Mouse (Mus musculus) megakaryocyte-erythroid progenitor cell, adult 5-6 weeks (primary cell): ENCODE data around the gene Zc3h18. TPM values are rescaled to one million over a fixed set of nuclear protein-coding genes. Genes with fewer than 3 reads are reported as not detected.

ENCODE experiments used
- ATAC-seq: replicated peaks from 2 replicates; pipeline ENCODE4 v1.8.0; 2016; ENCODE audit warnings: mild to moderate bottlenecking, inconsistent platforms; ENCODE audit not compliant: severe bottlenecking, poor library complexity, low FRiP score, low TSS enrichment
- total RNA-seq, 2 experiments: library from RNA; stranded (forward) in 1 of 2; stranded (reverse) in 1 of 2; fragments of 200-1000, 215-1000 nt in 1 of 2; fragments of >200 nt in 1 of 2; fragmentation: Nextera tagmentation in 1 of 2; gene quantifications; 2 replicates each; pipeline ENCODE4 v1.2.3; 2014 to 2017

Gene Zc3h18
- total RNA-seq, 2 experiments from 2014 or later, result 77.5 to 93.2 TPM

DNA sequence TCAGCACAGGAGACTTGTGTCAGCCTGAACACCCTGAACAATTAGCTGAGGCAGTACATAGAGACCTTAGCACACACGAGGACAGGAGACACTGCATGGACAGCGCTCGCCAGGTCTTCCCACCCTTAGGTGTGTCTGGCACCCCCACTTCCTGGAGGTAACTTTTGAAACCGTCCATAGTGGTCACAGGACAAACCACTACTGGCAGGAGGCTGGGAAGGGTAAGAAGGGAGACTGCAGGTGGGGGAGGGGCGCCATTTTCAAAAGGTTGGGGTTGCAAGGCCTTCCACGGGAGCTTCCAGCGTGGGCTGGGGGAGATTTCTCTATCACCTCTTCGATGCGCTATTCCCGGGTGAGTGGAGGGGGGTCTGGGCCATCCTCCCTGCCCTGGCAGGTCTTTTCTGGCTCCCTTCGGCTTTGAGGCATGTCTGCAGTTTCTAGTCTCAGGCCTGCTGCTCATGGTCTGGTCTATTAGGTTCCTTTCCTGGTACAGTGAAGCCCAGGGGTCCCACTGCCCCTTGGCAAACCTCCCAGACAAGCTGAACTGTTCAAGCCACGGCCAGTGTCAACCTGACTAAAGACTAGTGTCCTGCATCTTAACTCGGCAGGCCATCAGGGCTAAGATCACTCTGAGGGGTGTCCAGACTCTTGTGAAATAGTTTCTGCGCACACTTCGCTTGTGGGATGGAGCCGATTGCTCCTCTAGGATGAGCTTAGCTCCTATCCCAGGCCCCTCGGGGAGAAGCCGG, 55.5 kb downstream of the Zc3h18 start:
- ATAC-seq, result no peak

DNA sequence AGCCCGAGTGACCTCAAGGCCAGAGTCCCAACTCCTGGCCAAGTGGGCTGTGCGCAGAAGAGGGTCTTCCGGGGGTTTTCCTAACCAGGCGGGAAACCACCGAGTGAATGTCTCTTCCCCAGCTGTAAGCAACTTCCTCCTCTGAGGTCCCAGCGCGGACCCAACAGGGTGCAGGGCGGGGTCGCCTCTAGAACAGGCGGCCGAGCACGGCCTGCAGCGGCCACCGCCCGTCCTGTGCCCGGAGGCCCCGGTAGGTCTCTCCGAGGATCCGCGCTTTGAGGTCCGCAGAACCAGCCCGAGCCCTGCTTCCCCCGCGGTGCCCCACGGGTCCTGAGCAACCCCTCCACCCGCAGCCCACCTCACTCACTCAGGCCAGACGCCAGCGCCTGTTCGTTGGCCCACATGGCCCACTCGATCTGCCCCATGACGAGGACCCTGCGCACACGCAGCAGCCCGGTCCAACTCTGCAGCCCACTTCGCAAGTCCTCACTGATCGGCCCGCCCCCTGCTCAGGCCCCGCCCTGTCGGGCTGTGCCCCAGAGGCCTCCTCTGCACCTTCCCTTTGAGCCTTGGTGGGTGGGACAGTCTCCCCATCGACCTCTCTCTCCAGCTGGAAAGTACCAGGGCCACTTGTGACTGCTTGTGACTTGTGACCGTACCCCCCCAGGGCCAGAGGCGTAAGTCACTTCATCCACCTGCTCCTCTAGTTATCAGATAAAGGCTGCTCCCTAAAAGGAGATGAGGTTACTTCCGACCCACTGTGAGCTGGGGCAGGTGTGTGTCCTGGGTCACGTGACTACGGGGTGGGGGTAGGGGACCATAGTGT, 56.2 kb downstream of the Zc3h18 start, which contains the start of gene Cyba:
TSS of gene Cyba (minus strand) at position 488 of the 826 bp plus-strand sequence.
- ATAC-seq, result peak; percentile 73

GRCm38 (mm10) chr8:122433269-122433905, 57.0 kb downstream of the Zc3h18 start:
- ATAC-seq, result peak; percentile 22; the same call in 1 of the 2 replicates

- ATAC-seq, result no peak
Observed at GRCm38 (mm10) chr8:122435375-122435774, 59.0 kb downstream of the Zc3h18 start.

DNA sequence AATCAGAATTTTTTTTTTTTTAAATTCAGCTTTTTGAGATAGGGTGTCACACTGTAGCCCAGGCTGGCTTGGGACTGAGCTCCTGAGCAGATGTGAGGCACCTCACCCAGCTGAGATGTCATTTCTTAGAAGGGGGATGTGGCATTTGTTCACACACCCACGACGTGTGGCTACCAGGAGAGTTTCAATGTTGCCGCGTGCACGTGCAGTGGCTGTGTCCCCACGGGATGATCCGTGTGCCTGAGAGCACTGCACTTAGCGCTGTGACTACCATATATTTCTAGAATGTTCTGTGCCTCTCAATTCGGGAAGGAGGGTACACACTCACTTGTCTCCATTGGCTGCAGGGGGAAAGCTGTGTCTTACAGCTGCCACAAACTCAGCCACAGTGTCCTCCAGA, 59.7 kb downstream of the Zc3h18 start:
- no peak for ATAC-seq

DNA sequence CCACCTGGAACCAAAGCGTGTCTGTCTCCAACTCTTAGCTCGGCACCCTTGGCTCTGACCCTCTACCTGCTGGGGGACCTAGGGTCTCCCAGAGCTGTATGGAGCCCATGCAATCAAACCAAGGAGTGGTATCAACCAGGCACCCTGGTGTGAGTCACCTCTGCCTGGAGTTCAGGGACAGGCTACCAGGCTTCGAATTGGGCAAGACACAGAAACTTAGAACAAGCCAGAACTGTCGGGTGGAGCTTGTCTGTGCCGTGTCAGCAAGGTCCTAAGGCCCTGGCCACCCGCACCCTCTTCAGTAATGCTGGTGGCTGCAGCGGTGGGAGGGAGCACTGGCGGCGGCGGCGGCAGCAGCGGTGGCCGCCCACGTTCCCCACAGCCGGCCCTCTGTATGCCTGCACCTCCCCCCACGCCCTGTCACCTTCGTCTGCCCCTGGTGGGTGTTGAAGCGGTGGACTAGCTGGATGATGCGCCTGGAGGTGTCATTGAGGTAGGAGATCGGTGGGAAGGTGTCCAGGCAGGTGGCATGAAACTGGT, 60.2 kb downstream of the Zc3h18 start:
- no peak for ATAC-seq

DNA sequence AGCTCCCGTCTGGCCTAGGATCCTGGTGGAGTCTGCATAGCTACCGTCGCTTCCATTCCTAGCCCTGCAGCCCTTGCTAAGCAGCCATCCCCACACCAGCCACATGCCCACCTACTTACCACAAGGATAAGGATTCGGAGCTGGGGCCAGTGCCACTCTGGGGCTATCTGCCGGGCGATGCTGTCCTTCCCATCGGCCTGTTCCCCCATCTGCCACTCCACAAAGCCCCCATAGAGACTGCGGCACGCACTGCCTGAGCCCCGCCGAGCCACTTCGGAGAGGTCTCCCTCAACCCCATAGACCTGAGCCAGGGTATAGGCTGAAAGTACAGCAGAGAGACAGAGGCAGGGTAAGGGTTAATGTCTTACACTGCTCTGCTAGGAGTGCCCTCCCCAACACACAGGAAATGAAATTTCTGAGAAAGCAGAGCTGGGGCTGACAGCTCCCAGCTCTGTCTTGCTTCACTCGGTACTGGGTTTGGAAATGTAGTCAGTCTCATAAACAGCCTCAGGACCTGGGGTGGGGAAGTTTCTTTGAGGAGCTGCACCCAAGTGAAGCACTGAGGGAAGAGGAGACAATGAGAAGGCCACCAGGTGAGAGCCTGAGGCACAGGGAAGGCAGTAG, 61.4 kb downstream of the Zc3h18 start:
- no peak for ATAC-seq

DNA sequence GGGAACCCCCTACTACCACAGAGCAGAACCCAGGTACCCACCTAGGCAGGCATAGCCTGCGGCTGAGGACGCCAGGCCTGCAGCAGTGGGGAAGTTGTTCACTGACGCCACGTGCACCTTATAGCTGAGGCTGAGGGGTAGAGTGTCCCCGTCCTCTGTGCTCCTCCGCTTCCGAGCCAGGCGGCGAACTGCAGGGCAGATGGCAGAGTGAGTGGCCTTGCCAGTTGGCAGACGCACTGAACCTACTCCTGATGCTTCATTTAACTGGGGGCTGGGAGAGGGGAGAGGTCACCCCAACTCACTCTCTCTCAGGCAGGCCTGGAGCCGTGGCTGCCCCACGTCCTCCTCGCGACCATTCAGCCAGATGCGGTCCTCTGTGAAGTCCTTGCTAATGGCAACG, 62.9 kb downstream of the Zc3h18 start:
- ATAC-seq, result no peak

- no peak for ATAC-seq
Observed at GRCm38 (mm10) chr8:122441326-122441725, 64.9 kb downstream of the Zc3h18 start.

DNA sequence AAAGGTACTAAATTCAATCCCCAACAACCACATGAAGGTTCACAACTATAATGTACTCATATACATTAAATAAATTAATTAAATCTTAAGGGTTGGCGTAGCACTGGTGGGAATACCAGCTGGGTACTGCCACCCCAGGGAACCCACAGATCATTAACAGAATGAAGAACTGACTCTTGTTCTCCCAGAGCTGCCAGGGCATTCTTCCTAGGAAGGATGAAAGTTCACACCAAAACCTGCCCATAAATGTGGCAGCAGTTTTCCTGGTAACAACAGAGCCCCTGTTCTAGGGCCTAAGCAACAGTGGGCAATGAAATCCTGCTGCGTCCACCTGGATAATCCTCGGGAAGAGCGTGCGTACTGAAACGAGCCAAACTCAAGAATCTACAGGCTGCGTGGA, 65.9 kb downstream of the Zc3h18 start:
- no peak for ATAC-seq

DNA sequence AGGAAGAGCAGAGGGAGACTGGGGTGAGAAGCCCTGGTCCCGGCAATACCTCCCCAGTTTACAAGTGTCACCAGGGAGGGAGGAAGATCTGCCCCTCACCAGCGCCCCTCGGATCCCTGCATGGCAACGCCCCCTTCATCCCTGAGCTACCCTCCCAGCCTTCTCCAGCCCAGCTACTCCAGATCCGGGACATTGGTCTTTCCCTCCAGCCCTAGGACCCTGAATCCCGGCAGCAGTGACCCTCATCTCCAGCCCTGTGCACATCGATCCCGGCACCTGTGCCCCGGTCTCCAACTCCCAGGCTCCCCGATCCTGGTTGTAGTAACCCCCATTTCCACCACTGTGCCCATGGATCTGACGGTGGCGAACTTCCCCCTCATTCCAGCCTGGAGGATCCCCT, 66.4 kb downstream of the Zc3h18 start:
- ATAC-seq, result no peak

DNA sequence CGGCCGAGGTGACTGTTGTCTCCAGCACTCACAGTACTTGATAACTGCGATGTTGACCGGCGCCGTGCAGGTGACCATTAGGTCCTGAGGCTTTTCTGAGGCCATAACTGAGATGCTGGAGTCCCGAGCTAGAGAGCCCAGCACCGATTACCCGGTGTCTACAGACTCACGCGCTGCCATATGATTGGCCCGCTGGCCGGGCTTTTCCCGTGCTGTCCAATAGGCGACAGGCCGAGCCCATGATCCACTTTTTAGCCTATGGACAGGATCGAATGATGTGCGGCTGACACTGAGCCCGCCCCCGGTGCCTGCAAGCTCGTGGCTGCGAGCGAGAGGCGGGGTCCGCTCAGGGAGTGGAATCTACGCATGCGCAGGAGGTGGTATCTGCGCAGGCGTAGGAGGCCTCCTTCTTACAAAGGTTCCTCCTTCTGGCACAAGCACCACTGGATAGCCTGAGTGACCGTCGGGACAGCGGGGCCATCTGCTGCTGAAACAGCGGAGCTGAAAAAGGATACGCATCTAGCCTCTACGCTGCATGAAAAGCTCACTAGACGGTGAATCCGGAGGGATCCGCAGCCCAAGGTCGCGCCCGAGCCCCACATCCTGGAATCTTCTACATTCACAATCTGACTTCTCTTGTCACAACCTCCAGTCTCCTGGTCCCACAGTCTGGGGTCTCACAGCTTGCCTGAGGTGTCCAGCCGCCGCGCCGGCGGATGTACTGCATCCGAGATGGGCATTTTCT, 67.0 kb downstream of the Zc3h18 start, which contains the start of gene Mvd:
TSS of gene Mvd (minus strand) at position 161 of the 745 bp plus-strand sequence.
- ATAC-seq, result peak; percentile 94

GRCm38 (mm10) chr8:122444058-122444748, 67.8 kb downstream of the Zc3h18 start:
- peak; percentile 73 for ATAC-seq

- no peak for ATAC-seq
Observed at GRCm38 (mm10) chr8:122445203-122445602, 68.8 kb downstream of the Zc3h18 start.

DNA sequence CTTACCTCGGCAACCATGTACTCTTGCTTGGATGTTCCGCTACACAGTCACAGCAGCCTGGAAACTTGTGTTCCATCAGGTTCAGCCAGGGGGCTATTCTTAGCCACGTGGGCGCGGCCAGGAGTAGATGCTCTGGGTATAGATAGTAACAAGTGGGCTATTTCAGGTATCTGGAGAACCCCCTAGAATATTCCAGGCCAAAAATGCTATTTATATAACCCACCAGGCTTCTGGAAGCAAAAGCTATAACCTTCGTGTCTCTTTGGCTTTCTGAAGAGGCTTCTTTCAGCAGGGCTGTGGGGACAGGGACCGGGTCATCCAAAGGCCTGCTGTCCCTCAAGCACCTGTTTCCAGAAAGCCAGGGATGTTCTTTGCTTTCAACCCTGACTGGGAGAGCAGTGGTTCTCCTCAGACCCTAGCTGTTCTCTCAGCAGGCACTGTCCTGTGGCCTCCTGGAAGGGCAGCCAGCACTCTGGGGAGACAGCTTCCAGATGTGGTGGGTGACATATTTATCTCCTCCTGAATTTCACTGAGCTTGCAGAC, 74.8 kb downstream of the Zc3h18 start:
- no peak for ATAC-seq

DNA sequence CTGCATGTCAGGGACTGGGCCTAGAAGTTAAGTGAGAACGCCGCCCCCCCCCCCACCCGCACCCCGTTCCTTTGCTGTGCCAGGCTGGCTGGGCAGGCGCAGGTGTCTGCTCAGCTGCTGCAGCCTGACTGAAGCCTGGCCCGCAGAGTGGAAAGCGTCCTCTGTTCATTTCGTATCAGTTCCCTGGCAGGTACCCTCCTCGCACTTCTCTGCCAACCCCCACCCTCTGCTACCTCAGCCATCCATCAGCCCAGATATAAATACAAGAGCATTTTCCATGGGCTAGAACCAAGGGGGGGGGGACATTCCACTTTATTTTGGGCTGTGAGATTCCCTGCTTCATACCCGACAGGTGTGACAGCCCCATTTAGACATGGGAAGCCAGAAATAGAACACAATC, 75.7 kb downstream of the Zc3h18 start:
- no peak for ATAC-seq

DNA sequence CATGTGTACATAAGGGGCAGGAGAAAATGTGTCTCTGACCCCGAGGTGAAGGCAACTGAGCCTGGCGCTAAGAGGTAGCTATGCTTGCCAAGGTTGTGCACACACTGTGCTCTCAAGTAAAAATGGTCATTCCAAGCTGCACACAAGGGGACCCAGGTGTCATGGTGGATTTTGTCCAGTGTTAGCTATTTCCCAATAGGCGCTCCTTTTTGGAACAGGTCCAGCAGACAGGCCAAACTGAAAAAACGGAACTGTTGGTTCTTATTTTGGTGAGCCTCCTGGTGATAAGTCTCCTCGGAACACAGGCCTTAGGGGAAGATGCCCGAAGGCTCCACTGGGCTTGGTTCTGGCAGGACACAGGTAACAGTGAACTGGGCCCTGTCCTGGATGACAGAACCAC, 78.0 kb downstream of the Zc3h18 start:
- ATAC-seq, result no peak

- ATAC-seq, result no peak
Observed at GRCm38 (mm10) chr8:122457171-122457570, 80.8 kb downstream of the Zc3h18 start.
